Mouse (Mus musculus) thymus, postnatal 0 days (tissue): ENCODE measurements around the gene Prss30. TPM values are rescaled to one million over a fixed set of nuclear protein-coding genes. Genes with fewer than 3 reads are reported as not detected.

Experiments used
- DNase-seq: peaks from one replicate; pipeline ENCODE4 v3.0.0-alpha.2; 2015; ENCODE audit warnings: low spot score
- polyA plus RNA-seq: library from polyadenylated mRNA; unstranded; fragments of >200 nt; fragmentation: Nextera tagmentation; extraction: Ambion mirVana; gene quantifications from 2 replicates; pipeline ENCODE4 v1.2.1, GENCODE M21; 2015

The Prss30 gene
- 0.65 and 0.77 TPM in 2 replicates for polyA plus RNA-seq

GRCm38 (mm10) chr17:23980297-23980909 is at the start of gene Prss30:
Gene Prss30 (minus strand): TSS chr17:23980566.
- DNase-seq = peak; percentile 54

GRCm38 (mm10) chr17:24029477-24029876 is 49.1 kb upstream of the Prss30 start:
- DNase-seq = no peak

- no peak for DNase-seq
Measured at GRCm38 (mm10) chr17:24021375-24022199, 41.2 kb upstream of the Prss30 start.

GRCm38 (mm10) chr17:24020696-24021095 is 40.3 kb upstream of the Prss30 start:
- DNase-seq = no peak

GRCm38 (mm10) chr17:24015727-24016126 is 35.4 kb upstream of the Prss30 start:
- DNase-seq = peak; percentile 27

- DNase-seq = no peak
Measured at GRCm38 (mm10) chr17:24014433-24014965, 34.1 kb upstream of the Prss30 start.

- no peak for DNase-seq
Measured at GRCm38 (mm10) chr17:24012921-24013320, 32.6 kb upstream of the Prss30 start.

- DNase-seq = no peak
Measured at GRCm38 (mm10) chr17:24009617-24010016, 29.3 kb upstream of the Prss30 start.

GRCm38 (mm10) chr17:24008105-24008504 is 27.7 kb upstream of the Prss30 start:
- DNase-seq = no peak

- DNase-seq = no peak
Measured at GRCm38 (mm10) chr17:24007391-24007790, 27.0 kb upstream of the Prss30 start.

- DNase-seq = no peak
Measured at GRCm38 (mm10) chr17:24006930-24007329, 26.6 kb upstream of the Prss30 start.

GRCm38 (mm10) chr17:24005049-24005448 is 24.7 kb upstream of the Prss30 start:
- DNase-seq = no peak

GRCm38 (mm10) chr17:24004071-24004665 is 23.8 kb upstream of the Prss30 start:
- DNase-seq = no peak

GRCm38 (mm10) chr17:24000404-24000803 is 20.0 kb upstream of the Prss30 start:
- no peak for DNase-seq

GRCm38 (mm10) chr17:23998383-23998782 is 18.0 kb upstream of the Prss30 start:
- no peak for DNase-seq

GRCm38 (mm10) chr17:23997901-23998300 is 17.5 kb upstream of the Prss30 start, which contains the start of gene Prss22:
Gene Prss22 (minus strand): TSS chr17:23998100.
- no peak for DNase-seq

- DNase-seq = no peak
Measured at GRCm38 (mm10) chr17:23995421-23995820, 15.1 kb upstream of the Prss30 start.

- DNase-seq = no peak
Measured at GRCm38 (mm10) chr17:23994667-23995066, 14.3 kb upstream of the Prss30 start.

GRCm38 (mm10) chr17:23993559-23994428 is 13.4 kb upstream of the Prss30 start:
- DNase-seq = peak; percentile 94

GRCm38 (mm10) chr17:23992789-23993553 is 12.6 kb upstream of the Prss30 start:
- DNase-seq = no peak
